Mouse (Mus musculus): ENCODE measurements around the gene Macf1.
"Not testable (repeated sequence)": the region's sequence is repeated elsewhere in the genome, so short reads cannot be mapped to it uniquely, and the experiment has no call there.

Gene Macf1

GRCm38 (mm10) chr4:123337693-123338092 lies 346.5 kb downstream of the Macf1 start:
- no peak for DNase-seq

GRCm38 (mm10) chr4:123335796-123336585 lies 348.2 kb downstream of the Macf1 start:
- no peak for DNase-seq

- not testable (repeated sequence) for DNase-seq
Observed at GRCm38 (mm10) chr4:123335244-123335643, 348.9 kb downstream of the Macf1 start.

GRCm38 (mm10) chr4:123334177-123334576 lies 350.0 kb downstream of the Macf1 start:
- no peak for DNase-seq

GRCm38 (mm10) chr4:123333151-123333550 lies 351.0 kb downstream of the Macf1 start:
- no peak for DNase-seq

GRCm38 (mm10) chr4:123331961-123332360 lies 352.2 kb downstream of the Macf1 start:
- not testable (repeated sequence) for DNase-seq

GRCm38 (mm10) chr4:123331326-123331725 lies 352.8 kb downstream of the Macf1 start:
- DNase-seq = no peak

GRCm38 (mm10) chr4:123328946-123329345 lies 355.2 kb downstream of the Macf1 start:
- DNase-seq = no peak

- no peak for DNase-seq
Observed at GRCm38 (mm10) chr4:123327630-123328029, 356.5 kb downstream of the Macf1 start.

- no peak for DNase-seq
Observed at GRCm38 (mm10) chr4:123326087-123326486, 358.1 kb downstream of the Macf1 start.

- DNase-seq = no peak
Observed at GRCm38 (mm10) chr4:123323534-123323933, 360.6 kb downstream of the Macf1 start, which contains the start of gene Oxct2a. Gene Oxct2a, minus strand, starts transcription at chr4:123323634.

GRCm38 (mm10) chr4:123322910-123323309 lies 361.2 kb downstream of the Macf1 start:
- not testable (repeated sequence) for DNase-seq

- DNase-seq = no peak
Observed at GRCm38 (mm10) chr4:123314497-123314896, 369.7 kb downstream of the Macf1 start.

GRCm38 (mm10) chr4:123313010-123313409 lies 371.1 kb downstream of the Macf1 start:
- no peak for DNase-seq

GRCm38 (mm10) chr4:123311845-123312244 lies 372.3 kb downstream of the Macf1 start:
- DNase-seq = peak; percentile 30 to 31

- no peak for DNase-seq
Observed at GRCm38 (mm10) chr4:123308292-123308691, 375.9 kb downstream of the Macf1 start.

- no peak for DNase-seq
Observed at GRCm38 (mm10) chr4:123306999-123307398, 377.2 kb downstream of the Macf1 start.

- DNase-seq = peak; percentile 53
Observed at GRCm38 (mm10) chr4:123305789-123306188, 378.4 kb downstream of the Macf1 start.
